Mouse (Mus musculus): ENCODE data around the gene Kctd10.

Gene Kctd10

DNA sequence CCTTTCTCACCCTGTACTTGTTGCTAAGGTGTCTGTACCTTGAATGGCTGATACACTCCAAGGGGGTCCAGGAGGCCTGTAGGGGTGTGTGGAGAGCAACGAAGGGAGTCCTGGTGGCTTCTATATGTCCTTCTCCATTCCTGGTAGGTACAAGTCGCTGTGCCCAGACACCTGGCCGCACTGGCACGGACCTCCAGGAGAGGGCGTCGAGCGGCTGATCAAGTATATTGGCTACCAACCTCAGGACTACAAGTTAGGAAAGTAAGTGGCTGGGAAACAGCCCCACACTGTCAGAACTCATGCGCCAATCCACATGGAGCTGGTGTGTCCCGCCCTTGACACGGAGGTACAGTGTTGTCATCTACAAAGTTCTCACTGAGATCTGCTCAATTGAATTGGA lies 28.8 kb downstream of the Kctd10 start:
- no peak for DNase-seq (ENCODE audit: inconsistent ontology term)

DNA sequence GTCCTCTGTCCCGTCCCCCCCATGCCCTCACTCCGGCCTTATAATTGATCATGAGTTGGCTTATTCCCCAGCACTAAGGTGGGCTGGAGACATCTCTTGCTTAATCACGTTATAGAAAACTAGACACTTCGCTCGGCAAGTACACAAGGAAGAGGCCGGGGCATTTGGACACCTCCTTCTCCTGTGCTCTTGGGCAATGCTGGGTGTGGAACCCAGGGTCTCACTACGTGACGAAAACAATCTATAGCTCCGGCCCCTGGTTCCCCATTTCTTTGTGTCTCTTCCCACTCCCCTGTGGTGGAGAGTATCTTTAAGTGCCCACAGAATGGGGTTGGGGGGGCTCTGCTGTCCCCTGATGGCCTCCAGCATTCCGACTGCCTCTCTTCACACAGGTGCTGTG lies 33.3 kb downstream of the Kctd10 start:
- no peak for DNase-seq (ENCODE audit: inconsistent ontology term)

DNA sequence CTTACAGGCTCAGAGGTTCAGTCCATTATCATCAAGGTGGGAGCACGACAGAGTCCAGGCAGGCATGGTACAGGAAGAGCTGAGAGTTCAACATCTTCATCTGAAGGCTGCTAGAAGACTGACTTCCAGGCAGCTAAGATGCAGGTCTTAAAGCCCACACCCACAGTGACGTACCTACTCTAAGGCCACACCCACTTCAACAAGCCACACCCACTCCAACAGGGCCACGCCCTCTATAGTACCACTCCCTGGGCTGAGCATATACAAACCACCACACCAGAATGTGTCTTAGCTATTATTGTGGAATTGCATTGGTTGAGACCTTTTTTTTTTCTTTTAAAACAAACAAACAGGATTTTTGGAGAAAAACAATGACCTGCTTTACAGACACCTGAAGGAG lies 34.8 kb downstream of the Kctd10 start:
- DNase-seq (ENCODE audit: inconsistent ontology term), result no peak

DNA sequence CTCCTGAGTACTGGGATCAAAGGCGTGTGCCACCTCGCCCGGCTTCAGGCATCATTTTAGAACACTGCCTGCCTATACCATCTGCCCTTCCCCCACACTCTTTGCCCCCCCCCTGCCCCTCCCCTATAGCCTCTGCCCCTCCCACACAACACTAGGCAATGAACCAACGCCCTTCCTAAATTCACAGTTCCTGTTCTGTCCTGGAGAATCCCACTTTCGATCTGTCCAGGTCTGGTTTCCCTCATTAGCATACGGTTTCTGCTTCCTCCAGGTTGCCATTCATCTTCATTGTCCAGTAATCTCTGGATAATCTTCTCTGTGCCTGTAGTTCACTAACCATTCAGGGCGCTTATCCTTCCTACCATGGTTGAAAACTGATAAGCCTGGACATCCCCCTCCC lies 36.7 kb downstream of the Kctd10 start:
- DNase-seq (ENCODE audit: inconsistent ontology term), result no peak

DNA sequence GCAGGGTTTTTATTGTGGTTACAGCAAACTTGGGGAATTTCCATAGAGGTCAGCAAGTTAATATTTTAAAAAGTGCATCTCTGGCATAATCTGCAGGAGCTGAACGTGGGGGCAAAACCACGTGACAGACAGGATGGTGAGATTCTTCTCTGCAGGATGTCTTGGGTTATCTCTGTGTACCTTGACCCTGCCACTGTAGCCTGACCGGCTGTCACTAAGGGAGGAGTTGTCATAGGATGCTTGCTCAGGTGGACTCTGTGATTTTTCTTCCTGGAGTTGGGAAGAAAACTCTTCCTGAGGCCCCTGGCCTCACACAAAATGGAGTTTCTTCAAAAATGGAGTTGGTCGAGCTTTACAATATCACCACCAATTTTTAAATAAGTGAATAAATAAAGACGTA lies 37.3 kb downstream of the Kctd10 start:
- DNase-seq (ENCODE audit: inconsistent ontology term), result no peak

DNA sequence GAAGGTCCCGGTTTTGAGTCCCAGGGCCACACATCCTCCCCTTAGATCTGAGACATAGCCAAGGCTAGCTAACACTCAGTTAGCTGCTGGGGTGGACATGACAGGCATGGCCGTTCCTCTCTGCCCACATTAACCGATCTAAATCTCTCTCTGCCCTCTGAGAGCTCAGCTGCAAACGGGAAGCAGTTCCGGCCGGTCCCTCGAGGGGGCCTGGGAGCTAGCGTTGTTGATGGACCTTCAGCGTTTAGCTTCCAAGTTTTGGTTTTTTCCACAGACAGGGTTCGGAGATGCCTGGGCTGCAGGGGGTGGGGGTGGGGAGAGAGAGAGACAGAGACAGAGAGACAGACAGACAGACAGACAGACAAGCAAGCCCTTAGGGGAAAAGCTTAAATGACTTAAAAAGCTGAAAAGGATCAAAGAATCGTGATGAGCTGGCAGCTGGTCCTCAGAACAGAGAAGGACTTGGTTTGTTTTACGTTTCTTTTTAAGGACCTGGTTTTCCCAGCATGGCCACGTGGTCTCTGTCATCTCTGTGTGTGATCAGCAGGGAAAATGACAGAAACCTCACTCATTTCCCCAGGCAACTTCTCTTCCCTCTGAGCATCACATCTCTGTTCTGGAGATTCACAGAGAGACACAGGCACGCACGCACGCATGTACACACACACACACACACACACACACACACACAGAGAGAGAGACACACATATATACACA lies 56.4 kb downstream of the Kctd10 start:
- DNase-seq (ENCODE audit: inconsistent ontology term), result peak; percentile 70

DNA sequence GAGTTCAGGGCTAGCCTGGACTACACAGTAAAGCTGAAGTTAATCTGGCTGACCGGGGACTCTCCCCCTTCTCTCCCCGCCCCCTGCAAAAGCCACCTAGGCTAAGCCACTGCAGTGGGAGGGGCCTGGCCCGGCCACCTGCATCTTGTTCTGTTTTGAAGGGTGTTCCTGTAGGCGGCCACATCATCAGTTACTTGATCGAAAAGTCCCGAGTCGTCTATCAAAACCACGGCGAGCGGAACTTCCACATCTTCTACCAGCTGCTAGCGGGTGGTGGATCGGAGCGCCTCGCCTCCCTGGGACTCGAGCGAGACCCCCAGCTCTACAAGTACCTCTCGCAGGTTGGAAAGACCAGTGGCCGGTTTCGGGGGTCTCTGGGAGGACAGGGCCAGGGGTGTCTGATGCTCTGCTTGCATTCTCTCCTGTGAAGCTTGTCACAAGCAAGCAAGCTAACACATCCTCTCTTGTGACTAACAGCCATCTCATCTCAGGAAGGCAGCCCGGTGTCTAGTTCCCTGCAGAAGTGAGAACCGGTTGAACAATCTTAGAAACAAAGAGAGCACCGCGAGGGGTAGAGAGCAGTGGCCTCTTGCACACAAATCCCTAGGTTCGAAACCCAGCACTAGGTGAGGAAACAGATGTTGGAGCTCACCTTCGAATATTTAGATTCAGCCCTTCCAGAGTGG lies 57.1 kb downstream of the Kctd10 start:
- DNase-seq (ENCODE audit: inconsistent ontology term), result no peak

Data from Muller cell, postnatal 12 days (primary cell).